Mouse (Mus musculus) lung, postnatal 10 days (tissue): ENCODE measurements around the gene Scaper.

Experiments used
- DNase-seq: peaks from one replicate; pipeline ENCODE4 v3.0.0; 2021

Scaper gene

GRCm38 (mm10) chr9:55937664-55938617, at the start of gene Scaper:
TSS of gene Scaper (minus strand) at chr9:55938119.
- peak; percentile 91 for DNase-seq

- peak; percentile 54 for DNase-seq
Observed at GRCm38 (mm10) chr9:55946819-55947218, 8.9 kb upstream of the Scaper start.

- DNase-seq: no peak
Observed at GRCm38 (mm10) chr9:55941356-55941755, 3.4 kb upstream of the Scaper start.

GRCm38 (mm10) chr9:55938618-55938985, 683 bp upstream of the Scaper start:
- DNase-seq: no peak

- DNase-seq: no peak
Observed at GRCm38 (mm10) chr9:55937224-55937663, 675 bp downstream of the Scaper start.

GRCm38 (mm10) chr9:55932482-55932881, 5.4 kb downstream of the Scaper start:
- DNase-seq: no peak

GRCm38 (mm10) chr9:55918579-55918978, 19.3 kb downstream of the Scaper start:
- DNase-seq: no peak

- DNase-seq: no peak
Observed at GRCm38 (mm10) chr9:55916751-55917150, 21.2 kb downstream of the Scaper start.

- DNase-seq: no peak
Observed at GRCm38 (mm10) chr9:55911481-55911880, 26.4 kb downstream of the Scaper start.

GRCm38 (mm10) chr9:55902964-55903363, 35.0 kb downstream of the Scaper start:
- no peak for DNase-seq

- DNase-seq: no peak
Observed at GRCm38 (mm10) chr9:55901588-55901987, 36.3 kb downstream of the Scaper start.

GRCm38 (mm10) chr9:55900531-55900930, 37.4 kb downstream of the Scaper start:
- no peak for DNase-seq

- DNase-seq: peak; percentile 36
Observed at GRCm38 (mm10) chr9:55878066-55878465, 59.9 kb downstream of the Scaper start.

- DNase-seq: no peak
Observed at GRCm38 (mm10) chr9:55789442-55789841, 148.5 kb downstream of the Scaper start.

- DNase-seq: no peak
Observed at GRCm38 (mm10) chr9:55712016-55712415, 225.9 kb downstream of the Scaper start.

GRCm38 (mm10) chr9:55710553-55710952, 227.4 kb downstream of the Scaper start:
- no peak for DNase-seq

GRCm38 (mm10) chr9:55706603-55707002, 231.3 kb downstream of the Scaper start:
- DNase-seq: peak; percentile 2

- no peak for DNase-seq
Observed at GRCm38 (mm10) chr9:55695307-55695706, 242.6 kb downstream of the Scaper start.

- no peak for DNase-seq
Observed at GRCm38 (mm10) chr9:55677099-55677498, 260.8 kb downstream of the Scaper start.

- DNase-seq: no peak
Observed at GRCm38 (mm10) chr9:55646444-55646843, 291.5 kb downstream of the Scaper start.

GRCm38 (mm10) chr9:55626990-55627389, 310.9 kb downstream of the Scaper start:
- DNase-seq: no peak

- no peak for DNase-seq
Observed at GRCm38 (mm10) chr9:55614711-55615110, 323.2 kb downstream of the Scaper start.

GRCm38 (mm10) chr9:55609751-55610150, 328.2 kb downstream of the Scaper start:
- DNase-seq: peak; percentile 16

- DNase-seq: no peak
Observed at GRCm38 (mm10) chr9:55608701-55609531, 329.0 kb downstream of the Scaper start.
